Mouse (Mus musculus) CH12.LX (cell line): ENCODE measurements around the gene Usp30.

Experiments
- CTCF ChIP-seq, 2 experiments: IDR thresholded peaks in 1 of 2; conservative IDR thresholded peaks in 1 of 2; 2 replicates each; pipeline ENCODE4 v1.5.1; 2011 to 2012; ENCODE audit warnings: low read depth in 2 of 2, low read length in 2 of 2, improper control_type of control experiment in 1 of 2, inconsistent platforms in 1 of 2, mild to moderate bottlenecking in 1 of 2, moderate library complexity in 1 of 2
- E2F4 ChIP-seq: IDR thresholded peaks from 2 replicates; pipeline ENCODE4 v1.6.1; 2011; ENCODE audit warnings: low read depth, low read length, improper control_type of control experiment; ENCODE audit not compliant: insufficient replicate concordance
- ELF1 ChIP-seq: IDR thresholded peaks from 2 replicates; pipeline ENCODE4 v1.6.1; 2014; ENCODE audit warnings: low read depth, mild to moderate bottlenecking, inconsistent platforms, low read length, improper control_type of control experiment
- ETS1 ChIP-seq: conservative IDR thresholded peaks from 2 replicates; pipeline ENCODE4 v1.6.1; 2012; ENCODE audit warnings: low read depth, mild to moderate bottlenecking, inconsistent platforms, low read length, improper control_type of control experiment, moderate library complexity
- MXI1 ChIP-seq: IDR thresholded peaks from 2 replicates; pipeline ENCODE4 v1.6.1; 2011; ENCODE audit warnings: mild to moderate bottlenecking, low read depth, low read length, improper control_type of control experiment
- POLR2A ChIP-seq: IDR thresholded peaks from 2 replicates; pipeline ENCODE4 v1.6.1; 2011; ENCODE audit warnings: low read depth, mild to moderate bottlenecking, improper control_type of control experiment, low read length
- USF2 ChIP-seq: conservative IDR thresholded peaks from 2 replicates; pipeline ENCODE4 v1.6.1; 2011; ENCODE audit warnings: low read depth, low read length, improper control_type of control experiment
- ZKSCAN1 ChIP-seq: IDR thresholded peaks from 2 replicates; pipeline ENCODE4 v1.6.1; 2012; ENCODE audit warnings: low read depth, inconsistent platforms, low read length, improper control_type of control experiment, borderline replicate concordance

DNA sequence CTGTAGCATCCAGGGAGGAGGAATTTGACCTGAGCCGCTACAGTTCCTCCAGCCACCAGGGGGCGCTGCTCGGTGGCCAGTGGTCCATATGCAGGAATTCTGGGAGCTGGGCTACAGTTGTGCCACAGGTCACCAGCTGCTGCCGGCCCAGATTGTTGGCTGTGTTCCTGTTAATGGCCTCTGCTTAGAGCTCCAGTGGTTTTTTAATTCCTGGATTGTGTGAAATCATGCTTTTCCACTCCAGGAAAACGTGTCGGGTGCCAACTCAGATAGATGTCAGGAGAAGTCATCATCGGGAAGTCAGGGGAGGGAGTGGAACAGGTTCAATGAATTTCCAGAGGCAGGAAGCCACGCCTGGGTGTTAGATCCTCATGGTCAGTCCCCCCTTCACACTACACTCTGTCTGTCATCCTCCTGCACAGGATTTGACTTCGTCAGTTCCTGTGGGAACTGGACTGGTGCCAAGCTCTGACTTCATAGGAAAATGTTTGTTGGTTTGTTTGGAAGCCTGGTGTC, 13.0 kb upstream of the Usp30 start:
- TF ChIP-seq ZKSCAN1 (no peak), CTCF (conservative IDR thresholded peaks at IDR 0.05 in 1 of 2, IDR thresholded peaks at IDR 0.05 in 1 of 2; ENCODE audit: low read depth in 2 of 2, low read length in 2 of 2) (peak; percentile 81 to 89), POLR2A (no peak), ETS1 (0 out of 2 replicates have a peak, but pooled peaks have one; percentile 7), MXI1 (peak; percentile 19; the same call in 1 of the 2 replicates), ELF1 (no peak), E2F4 (no peak), USF2 (no peak)
